Mouse (Mus musculus): ENCODE data around the gene Ntmt1.

- no peak for TF ChIP-seq EP300 (optimal IDR thresholded peaks at IDR 0.05)
- no peak for TF ChIP-seq CTCF (IDR thresholded peaks at IDR 0.05; ENCODE audit: low read depth)
Measured at GRCm38 (mm10) chr2:30771806-30772460, 35.7 kb upstream of the Ntmt1 start.

All from stomach, postnatal 0 days (tissue).